Mouse (Mus musculus): ENCODE measurements around the gene Ralgapa2.

- no peak for TF ChIP-seq CTCF (IDR thresholded peaks at IDR 0.05)
- TF ChIP-seq POLR2A (IDR thresholded peaks at IDR 0.05; ENCODE audit: insufficient read depth, low read depth, low read length): no peak
Measured at GRCm38 (mm10) chr2:146376293-146376692, 135.9 kb downstream of the Ralgapa2 start.
